Mouse (Mus musculus): Measurements from ENCODE around the gene Usp3. TPM values are rescaled to one million over a fixed set of nuclear protein-coding genes. Genes with fewer than 3 reads are reported as not detected.
A peak's percentile ranks its signal among the peaks of the same experiment; 100 is the strongest.

Usp3 gene
- total RNA-seq, 2 experiments from 2014 or later: 23.1 to 29.7 TPM

DNA sequence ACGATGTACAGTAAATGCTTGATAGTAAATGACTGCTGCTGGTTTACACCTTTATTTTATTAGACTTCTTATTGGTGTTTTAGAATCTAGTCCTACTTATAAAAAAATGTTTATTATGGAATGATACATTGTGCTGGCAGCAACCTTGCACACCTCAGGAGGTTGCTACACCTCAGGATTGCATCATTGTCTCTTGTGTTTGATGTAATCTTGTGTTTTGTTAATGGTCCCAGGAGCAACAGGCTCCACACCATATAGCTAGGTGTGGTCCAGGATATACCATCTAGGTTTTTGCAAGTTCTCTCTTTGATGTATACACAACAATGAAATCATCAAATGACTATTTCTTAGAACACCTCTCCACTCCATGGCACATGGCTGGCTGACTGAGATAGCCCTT, 11.0 kb upstream of the Usp3 start:
- DNase-seq: no peak

DNA sequence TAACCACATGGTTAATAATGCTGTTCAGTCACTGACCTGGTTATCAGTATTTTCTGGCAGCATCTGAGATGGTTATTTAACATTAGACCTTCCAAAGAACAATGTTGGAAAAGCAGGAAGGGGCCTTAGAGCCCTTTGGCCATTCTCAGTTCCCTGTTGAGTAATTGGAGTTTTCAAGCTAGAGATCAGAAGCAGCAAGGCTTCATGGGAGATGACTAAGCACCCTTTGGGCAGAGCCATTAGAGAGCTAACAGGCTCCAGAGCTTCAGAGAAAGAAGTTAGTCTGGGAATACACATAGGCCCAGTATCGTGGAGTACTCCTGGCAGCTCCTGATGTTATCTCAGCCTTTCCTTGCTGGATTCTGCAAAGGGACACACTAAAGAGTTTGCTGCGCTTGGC, 8.1 kb upstream of the Usp3 start:
- DNase-seq: no peak

DNA sequence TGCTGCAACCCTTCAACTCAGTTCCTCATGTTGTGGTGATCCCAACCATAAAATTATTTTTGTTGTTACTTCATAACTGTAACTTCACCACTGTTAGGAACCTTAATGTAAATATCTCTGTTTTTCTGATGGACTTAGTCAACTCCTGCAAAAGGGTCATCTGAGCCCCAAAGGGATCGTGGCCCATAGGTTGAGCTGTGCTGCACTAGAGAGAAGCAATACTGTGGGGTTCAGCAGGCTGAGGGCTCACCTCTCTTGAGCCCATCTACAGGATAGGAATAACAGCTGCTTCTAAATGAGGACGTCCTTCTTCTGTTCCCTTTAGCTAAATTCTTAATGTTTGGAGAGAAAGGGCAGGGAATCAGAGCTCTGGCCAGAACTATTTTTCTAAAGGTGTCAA, 7.6 kb upstream of the Usp3 start:
- DNase-seq: no peak

DNA sequence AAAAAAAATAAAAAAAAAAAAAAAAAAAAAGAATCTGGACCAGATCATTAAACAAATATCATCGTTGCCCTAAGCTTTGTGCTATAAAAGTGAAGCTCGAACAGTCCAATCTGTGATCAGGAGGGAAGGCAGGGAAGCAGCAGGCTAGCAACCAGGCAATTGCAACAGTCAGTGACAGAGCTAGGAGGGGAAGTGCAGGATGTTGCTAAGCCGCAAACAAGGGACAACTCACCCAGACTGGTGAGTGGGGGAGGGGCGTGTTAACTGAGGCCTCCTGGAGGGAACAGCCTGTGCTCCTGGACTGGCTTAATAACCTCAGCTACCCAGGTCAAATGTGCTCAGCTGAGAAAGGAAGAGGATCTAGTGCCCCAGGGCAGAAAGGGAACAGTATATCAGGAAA, 6.6 kb upstream of the Usp3 start:
- no peak for DNase-seq

DNA sequence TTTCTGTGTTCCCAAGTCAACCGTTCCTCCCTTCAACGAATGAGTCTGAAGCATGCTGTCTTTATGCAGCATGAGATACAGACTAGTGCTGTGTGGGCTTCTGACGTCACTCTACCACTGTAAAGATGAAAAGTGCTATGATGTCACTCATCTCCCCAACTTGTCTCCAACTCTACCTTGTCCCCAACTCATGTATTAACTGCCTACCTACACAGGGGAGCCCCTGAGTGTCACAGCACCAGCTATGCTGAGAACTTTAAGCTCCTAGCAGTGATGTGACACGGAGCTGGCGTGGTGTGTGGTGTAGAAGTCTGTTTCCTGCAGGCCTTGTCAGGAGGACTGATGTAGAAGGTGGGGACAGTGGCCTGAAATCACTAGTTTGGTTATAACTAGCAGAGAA, 5.7 kb upstream of the Usp3 start:
- no peak for DNase-seq

DNA sequence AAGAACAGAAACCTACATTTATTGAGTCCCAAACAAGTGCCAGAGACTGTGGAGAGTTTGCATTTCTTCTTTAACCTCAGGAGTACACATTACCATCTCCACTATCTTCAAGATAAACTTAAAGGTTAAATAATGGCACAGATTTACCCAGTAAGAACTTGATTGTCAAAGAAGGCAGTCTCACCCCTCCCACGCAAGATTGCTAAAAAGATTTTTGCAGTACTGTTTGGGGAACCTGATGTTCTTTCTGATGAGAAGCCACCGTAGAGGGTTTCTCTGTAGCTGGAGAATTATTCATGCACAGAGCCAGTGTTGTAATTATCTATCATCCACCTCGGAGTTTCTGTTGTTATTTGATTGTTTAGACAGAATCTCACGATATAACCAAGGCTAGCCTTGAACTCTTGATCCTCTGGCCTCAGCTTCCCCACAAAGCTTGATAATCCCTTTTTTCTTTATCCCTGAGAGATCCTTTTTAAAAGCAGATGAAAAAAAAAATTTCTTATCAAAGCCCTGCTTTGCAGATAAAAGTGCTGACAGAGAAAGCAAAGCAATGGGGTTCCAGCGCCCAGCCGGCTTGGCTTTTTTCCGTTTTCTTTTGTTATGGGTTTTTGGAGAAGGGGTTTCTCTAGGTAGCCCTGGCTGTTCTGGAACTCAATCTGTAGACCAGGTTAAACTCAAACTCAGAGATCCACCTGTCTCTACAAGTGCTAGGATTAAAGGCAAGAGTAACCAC, 4.7 kb upstream of the Usp3 start:
- no peak for DNase-seq

DNA sequence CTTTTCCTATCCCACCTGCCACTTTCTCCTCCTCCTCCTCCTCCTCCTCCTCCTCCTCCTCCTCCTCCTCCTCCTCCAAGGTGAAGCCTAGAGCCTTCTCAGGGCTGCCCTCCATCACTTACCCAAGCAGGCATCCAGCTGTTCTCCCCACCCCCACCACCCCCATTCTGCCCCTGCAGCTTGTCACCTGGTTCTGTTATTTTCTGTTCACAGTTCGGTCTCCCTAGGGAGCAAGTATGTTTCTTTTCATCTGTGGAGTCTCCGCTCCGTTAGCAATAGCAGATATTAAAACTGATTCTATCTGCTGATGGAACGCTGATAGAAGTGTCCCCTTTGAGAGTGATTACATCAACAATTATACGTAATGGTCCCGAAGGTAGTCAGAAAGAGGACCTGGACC, 4.1 kb upstream of the Usp3 start:
- DNase-seq: no peak

DNA sequence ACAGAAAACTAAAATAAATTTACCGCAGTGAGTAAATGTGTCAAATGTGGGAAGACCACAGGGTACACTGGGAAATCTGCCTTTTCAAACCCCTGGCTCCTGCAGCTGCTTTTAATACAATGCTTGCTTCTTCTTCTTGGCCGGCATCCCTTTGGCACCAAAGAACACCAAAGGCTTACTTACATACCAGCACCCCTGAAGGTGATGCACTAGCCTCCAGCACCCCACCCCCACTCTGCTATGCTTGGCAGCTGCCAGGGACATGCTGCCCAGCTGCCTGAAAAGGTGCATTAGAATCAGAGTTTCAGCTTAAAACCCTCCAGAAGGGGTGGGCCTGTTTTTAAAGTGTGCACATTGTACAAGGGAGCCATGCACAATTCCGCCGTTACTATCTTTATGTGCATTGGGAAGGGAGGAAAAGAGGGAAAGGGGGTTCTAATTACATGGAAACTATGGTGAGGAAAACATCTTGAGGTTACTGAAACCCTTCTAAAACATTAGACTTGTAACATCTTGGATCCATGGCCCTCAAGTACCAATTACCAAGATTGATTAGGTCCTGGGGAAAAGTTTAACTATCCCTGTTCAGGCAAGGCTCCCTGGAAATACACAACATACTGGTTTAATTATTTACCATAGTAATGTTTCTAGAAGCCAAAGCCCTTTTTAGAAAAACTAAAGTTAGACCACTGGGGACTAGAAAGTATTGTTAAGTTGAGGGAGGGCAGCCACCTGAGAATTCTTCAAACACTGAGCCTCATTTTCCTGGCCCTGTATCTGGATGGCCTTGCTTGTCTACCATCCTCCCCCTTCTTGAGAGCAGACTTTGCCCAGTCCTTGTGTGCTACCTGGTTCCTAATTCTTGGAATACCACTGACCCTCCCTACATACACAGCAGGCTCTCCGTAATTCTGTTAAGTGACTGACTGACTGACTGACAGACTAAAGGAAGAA, 3.1 kb upstream of the Usp3 start:
- DNase-seq: no peak

DNA sequence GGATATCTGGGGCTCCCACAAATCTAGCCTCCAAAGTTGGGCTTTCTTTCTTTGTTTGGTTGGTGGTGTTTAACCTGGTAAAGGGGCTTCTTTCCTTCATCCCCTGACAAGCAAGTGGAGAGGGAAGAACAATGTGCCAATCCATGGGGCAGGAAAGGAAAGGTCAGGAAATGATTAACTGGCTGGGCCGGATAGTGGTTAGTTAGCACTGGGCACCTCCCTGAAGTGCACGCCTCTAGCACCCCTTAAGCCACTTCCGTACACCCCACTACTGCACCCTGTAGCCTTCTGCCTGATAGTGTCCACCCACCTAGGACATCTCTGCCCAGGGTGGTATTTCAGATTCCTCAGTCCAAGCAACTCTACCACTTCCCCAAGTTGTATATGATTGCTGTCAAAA, 1.1 kb upstream of the Usp3 start:
- DNase-seq: no peak

DNA sequence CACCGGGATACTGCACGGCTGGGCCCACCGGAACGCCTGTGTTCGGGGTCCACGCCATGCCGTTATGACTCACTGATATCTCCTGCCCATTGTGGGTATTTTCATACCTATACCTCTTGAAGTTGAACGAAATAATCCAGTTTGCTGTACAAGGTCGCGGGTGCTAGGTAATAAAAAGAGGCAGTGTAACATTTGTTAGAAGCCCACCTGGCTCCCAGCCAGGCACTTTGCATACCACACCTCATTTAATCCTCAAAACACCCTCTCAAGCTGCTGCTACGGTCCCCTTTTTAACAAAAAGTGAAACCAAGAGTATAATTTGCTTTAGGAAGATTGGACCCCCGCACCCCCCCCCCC, 649 bp upstream of the Usp3 start:
- no peak for DNase-seq

DNA sequence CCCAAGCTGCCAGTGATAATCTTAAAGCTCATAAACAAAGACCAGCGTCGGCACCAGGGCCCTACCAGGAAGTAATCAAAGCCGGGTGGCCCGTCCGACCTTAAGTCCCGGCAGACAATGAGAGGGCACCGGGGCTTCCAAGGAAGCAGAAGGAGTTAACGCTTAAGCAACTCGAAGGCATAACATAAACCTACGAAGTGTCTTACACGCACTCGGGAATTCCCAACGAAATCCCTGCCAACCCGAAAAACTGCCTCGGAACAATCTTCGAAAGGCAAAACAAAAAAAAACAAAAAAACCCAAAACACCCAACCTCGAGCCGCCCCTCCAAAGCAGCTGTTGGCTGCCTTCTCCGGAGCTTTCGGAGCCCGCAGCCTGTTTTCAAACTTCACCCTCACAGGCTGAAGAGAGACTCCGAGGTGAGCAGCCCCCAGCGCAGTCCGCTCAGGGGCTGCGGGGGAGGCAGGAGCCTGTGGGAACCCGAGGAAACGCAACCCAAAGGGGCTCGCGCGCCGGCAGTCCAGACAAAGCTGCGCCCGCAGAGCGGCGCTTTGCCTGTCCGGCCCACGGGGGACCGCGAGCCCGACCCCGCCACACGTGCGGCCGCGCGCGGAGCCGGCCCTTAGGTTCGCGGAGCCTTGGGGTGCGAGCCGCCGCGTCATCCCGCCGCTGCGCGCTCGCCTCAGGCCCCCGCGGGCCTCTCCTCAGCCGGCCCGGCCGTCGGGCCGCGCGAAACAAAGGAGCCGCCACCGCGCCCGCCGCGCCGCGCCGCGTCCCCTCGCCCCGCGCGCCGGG, 894 bp downstream of the Usp3 start:
- DNase-seq: peak; percentile 51

DNA sequence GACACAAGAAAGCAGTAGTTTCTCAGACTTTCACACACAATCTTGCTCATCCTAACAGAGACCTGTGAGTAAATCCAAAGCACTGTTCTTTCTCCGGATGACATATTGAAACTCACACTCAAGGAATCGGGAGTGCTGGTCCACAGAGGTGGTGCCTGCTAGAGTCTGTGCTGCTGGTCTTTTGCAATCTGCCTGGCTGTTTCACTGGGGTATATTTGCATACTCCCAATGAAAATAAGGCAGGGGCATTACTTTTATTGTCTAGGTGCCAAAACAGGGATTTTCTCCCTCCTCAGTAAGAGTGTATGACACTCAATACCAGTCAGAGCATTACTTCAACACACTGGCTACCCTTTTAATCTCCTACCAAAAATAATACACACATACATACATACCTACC, 2.9 kb downstream of the Usp3 start:
- DNase-seq: no peak

DNA sequence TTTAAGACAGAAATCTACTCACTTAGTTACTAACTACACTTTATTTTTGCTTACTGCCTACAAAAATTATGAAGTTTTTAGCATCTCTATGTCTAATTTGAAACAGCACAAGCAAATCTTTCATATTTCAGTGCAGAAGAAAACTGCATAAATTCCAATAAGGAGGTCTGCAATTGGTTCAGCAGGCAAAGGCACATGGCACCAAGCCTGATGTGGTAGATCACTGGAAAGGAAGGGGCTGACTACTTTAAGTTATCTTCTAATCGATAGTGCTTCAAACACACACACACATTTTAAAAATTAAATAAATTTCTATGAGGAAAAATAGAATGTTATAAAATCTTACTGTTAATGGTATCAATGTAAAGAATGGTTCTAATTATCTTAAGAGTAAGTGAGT, 5.9 kb downstream of the Usp3 start:
- no peak for DNase-seq

DNA sequence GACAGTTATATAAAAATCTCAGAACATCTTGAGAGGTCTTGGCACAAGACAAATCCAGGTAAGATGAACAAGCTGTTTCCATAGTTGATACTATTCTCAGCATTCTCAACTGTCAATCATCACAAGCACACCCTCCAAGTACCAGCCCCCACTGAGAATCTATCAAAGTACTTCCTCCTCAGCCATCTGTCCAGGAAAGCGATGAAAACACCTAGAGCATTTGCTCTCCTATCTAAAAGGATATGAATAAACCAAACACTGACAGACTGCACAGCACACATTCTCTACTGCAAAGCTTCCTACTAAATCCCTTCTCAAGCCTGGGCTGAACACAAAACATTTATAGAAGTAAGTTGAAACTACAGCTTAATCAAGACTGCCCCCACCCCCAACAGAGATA, 6.4 kb downstream of the Usp3 start:
- no peak for DNase-seq

DNA sequence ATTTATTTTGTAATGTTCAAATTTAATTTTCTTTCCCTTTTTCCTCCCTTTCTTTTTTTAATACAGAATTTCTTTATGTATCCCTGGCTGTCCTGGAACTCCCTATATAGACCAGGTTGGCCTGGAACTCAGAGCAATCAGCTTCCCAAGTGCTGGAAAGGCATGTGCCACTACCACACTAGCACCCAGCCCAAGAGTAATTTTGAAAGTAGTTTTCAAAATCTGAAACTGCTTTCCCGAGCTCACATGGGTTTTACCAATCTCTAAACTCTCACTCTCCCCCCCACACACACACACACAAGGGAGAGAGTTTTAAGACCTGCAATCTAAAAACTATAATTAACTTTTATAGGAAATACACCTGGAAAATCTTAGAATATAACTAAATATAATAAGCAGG, 7.8 kb downstream of the Usp3 start:
- DNase-seq: no peak

DNA sequence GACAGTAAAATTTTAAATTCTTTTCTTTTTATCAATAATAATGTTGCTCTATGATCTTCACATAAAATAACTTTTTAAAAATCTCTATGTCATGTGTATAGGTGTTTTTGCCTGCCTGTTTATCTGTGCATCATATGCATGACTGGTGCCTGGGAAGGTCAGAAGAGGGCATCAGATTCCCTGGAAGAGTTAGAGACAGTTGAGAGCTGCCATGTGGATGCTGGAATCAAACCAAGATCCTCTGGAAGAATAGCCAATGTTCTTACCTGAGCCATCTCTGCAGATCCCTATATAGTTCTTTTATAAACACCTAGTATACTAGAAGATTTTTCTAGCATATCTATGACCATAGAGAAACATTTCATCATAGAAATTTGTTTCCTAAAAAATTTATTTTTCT, 8.8 kb downstream of the Usp3 start:
- DNase-seq: no peak

DNA sequence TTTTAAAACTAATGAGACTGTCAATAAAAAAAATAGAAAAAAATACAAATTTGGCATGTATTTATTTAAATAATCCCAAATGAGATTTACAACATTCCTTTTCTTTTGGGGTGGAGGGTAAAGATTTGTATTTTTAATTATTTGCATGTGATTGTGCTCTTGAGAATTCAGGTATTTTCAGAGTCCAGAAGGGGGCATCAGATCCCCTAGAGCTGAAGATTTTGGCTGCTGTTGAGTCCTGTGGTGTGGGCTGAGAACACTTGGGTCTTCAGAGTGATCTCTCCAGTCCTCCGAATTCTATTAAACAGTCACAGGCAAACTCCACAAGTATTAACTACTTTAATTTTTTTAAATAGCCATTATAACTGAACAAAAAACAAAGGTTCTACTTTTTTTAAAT, 9.7 kb downstream of the Usp3 start:
- DNase-seq: no peak

DNA sequence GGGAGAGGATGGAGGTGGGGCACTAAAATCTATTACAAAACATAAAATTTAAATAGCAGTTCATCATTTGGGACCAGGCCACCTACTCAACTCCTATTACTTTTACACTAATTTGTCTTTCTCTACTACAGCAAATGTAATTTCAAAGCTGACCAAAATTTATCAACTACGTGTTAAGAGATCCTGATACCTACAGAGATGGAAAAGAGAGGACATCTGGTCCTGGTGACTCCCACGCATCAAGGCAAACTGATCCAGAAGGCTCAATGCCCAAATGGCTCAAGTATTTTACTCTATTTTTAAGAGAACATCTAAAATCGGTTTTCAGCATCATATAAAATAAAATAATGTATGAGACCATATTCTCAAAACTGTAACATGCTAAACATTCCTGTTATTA, 11.2 kb downstream of the Usp3 start:
- no peak for DNase-seq

DNA sequence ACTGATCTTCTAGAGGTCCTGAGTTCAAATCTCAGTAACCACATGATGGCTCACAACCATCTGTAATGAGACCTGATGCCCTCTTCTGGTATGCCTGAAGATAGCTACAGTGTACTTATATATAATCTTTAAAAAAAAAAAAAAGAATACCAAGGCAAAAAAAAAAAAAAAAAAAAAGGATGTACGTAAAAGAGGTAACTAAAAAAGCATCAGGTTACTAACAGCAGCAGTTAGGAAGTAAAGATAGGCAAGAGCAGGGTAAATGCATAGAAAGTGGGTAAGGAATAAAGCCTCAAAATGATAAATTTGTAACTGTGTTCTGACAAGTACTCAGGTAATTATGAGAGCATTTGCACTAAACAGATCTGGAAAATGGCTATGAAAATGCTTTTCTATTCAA, 12.2 kb downstream of the Usp3 start:
- DNase-seq: no peak

DNA sequence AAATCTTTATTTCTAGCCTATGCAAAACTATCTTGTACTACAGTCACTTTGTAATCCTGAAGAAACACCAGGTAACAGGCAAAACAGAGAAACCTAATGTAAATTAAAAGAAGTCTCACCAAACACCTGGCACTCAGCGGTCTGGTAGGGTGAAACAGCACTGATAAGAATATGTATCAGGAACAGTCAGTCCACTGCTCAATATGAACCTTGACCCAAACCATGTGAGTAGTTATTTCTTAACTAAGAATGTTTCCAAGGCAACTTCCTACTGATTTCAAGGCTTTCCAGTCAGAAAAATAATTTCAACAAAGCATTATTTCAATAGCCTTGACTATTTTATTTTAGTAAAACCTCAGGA, 17.1 kb downstream of the Usp3 start:
- DNase-seq: no peak

DNA sequence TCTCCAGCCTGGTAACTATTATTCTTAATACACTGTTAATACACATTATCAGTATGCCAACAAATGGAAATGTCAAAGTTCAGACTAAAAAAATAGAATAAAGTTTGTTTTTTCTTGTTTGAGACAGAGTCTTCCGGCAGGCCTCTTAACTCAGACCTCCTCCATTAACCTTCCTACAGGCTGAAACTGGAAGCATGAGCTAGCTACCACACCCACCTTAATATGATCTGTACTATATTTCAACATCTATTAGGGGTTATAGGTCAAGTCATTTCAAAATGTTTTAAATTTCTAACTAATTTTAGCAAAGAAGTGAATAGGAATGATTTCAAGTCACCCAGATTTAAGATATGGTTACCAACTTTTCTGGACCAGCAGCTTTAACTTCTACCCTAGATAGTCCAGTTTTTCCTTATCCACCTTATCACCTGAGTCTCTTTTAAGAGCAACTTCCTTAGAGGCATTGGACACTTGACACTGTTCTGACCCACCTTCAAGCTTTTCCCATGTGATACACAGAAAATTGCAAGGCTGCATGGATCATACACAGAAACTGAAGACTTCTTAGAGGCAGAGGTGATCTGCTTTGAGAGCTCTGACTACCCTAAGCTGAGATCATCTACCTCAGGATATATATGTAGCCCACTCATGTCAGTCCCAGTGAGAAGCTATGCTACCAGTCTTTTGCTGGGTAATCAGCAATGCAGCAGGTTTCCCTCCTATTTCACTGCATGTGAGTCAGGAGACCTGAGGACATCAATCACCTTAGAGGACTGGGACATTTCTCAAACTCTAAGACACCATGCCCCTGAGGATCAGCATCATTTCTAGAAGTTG, 17.7 kb downstream of the Usp3 start:
- no peak for DNase-seq

DNA sequence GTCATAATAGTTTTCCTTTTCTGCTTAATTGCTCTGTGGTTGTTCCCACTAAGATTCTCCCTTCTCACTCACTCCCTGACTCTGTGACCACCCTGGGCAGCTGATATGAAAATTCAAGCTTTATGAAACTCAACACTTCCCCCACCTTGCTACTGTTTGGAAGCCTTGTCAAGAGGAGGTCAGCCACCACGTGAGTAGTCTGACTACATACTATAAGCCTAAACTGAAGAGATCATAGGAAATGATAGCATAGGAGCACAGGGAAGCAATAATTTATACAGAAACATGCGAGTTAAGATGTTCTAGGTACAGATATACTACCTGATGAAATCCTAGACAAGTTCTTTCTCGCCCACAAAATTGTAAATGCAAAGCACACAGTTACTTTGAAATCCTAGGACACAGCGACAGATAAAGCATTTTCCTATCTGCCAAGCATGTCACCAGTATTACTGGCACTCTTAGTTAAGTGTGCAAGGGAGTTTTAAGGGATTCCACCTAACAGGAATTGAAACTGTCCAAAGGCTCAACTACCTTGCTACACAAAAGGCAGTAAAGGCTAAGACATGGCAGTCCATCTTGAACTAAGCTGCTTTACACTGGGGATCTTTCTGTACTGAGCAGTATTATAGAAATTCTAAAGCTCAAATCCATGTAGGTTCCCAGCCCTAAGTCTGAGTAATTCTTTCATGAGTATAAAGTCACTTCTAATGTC, 20.8 kb downstream of the Usp3 start:
- DNase-seq: no peak
